Mouse (Mus musculus) forebrain, embryonic 10.5 days (tissue): ENCODE data around the gene Snip1. TPM values are rescaled to one million over a fixed set of nuclear protein-coding genes. Genes with fewer than 3 reads are reported as not detected.

Source experiments
- DNase-seq: peaks from one replicate; pipeline ENCODE4 v3.0.0-alpha.2; 2017; ENCODE audit warnings: low spot score; ENCODE audit errors: extremely low spot score
- H3K27ac ChIP-seq: fragments of 300-500 bp; sonication (generic); 2 replicates; pipeline ENCODE4 v1.5.1; 2016; ENCODE audit warnings: mild to moderate bottlenecking
- H3K27me3 ChIP-seq: fragments of 300-500 bp; sonication (generic); 2 replicates; pipeline ENCODE4 v1.6.1; 2016; ENCODE audit warnings: mild to moderate bottlenecking; ENCODE audit not compliant: poor library complexity, severe bottlenecking
- H3K36me3 ChIP-seq: fragments of 300-500 bp; sonication (generic); replicated peaks from 2 replicates; pipeline ENCODE4 v1.6.1; 2016; ENCODE audit warnings: mild to moderate bottlenecking, moderate library complexity
- H3K4me1 ChIP-seq: fragments of 300-500 bp; sonication (generic); 2 replicates; pipeline ENCODE4 v1.6.1; 2016
- H3K4me3 ChIP-seq: fragments of 300-500 bp; sonication (generic); 2 replicates; pipeline ENCODE4 v1.5.1; 2016; ENCODE audit warnings: mild to moderate bottlenecking, moderate library complexity
- H3K9me3 ChIP-seq: fragments of 300-500 bp; sonication (generic); 2 replicates; pipeline ENCODE4 v1.6.1; 2016; ENCODE audit warnings: mild to moderate bottlenecking, moderate library complexity
- WGBS: fragments of 180-500 bp; shearing (Covaris S2); methylation state at CpG from one replicate; pipeline ENCODE4 v1.1.7; 2016; 5-methylcytosine and 5-hydroxymethylcytosine counted together
- polyA plus RNA-seq: library from polyadenylated mRNA; unstranded; fragments of >200 nt; fragmentation: Nextera tagmentation; extraction: Ambion mirVana; gene quantifications from 2 replicates; pipeline ENCODE4 v1.2.1, GENCODE M21; 2016

Snip1 gene
- polyA plus RNA-seq, 1 experiment from 2014 or later: 28.5 TPM

DNA sequence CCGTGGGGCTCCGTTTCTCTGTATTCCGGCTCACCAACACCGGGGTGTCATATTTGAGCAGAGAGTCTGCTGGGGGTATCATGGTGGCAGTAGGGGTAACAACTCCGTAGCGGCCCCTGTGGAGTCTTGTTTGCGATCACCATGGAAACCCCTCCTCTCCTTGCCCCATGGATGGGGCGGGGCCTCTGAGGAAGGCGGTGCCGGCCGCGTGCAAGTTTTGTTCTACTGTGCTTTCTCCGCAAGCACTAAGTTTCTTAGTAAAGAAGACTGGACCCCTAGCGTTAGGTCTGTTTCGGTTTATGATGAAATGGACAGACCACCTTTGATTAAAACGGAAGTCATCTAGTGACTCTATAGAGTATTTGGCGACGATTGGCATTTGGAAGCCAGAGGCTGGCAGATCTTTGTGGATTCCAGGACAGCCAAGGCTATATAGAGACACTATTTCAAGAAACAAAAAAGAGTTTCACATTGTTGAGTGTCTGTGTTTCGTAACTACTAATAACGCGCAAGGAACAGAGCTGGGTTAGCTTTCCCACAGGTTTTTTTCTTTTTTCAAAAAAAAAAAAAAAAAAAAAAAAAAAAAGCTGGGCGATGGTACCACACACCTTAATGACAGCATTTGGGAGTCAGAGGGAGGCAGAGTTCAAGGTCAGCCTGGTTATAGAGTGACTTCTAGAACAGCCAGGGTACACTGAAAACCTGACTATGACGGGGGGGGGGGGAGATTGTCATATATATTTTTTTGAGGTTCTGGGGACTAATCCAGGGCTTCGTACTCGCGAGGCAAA, 760 bp upstream of the Snip1 start, which contains the start of gene Dnali1:
TSS of gene Dnali1 (minus strand) at position 187 of the 791 bp plus-strand sequence.
- H3K4me3 ChIP-seq: peak within 1 kb of the TSS; percentile 94
- peak; percentile 67 for DNase-seq
- H3K4me1 ChIP-seq: peaks cover 28% of the 10 kb centered on the region
- H3K36me3 ChIP-seq: peaks cover 28% of the 10 kb centered on the region
- H3K9me3 ChIP-seq: no peaks in the 10 kb centered on the region
- WGBS: 4% methylated on average over 26 of the region's 26 CpGs
- H3K27me3 ChIP-seq: no peaks in the 10 kb centered on the region; the same call in 1 of the 2 replicates
- peak within 1 kb of the TSS; percentile 87 for H3K27ac ChIP-seq

DNA sequence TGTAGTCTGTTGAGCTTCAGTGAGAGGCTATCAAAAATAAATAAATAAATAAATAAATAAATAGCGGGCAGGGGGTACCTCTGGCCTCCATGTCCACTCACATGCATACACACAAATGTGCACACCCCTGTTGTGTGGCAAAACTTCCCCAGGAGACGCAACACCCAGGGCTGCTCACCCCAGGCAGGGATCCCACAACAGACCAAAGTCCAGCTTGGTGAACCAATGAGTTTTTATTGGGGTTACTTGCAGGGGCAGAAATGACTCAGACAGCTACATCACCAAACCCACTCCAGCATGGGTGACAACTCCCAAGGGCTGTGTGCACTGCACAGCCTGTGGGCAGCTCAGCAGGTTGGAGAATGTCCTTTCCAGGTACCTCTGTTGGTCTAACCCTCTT, 11.2 kb downstream of the Snip1 start:
- no peak overlapping the region for H3K4me3 ChIP-seq
- no peak overlapping the region for H3K27ac ChIP-seq
- H3K27me3 ChIP-seq: no peaks in the 10 kb centered on the region
- H3K4me1 ChIP-seq: no peaks in the 10 kb centered on the region
- 85% methylated on average over 2 of the region's 2 CpGs for WGBS
- no peak for DNase-seq
- H3K36me3 ChIP-seq: peaks cover 86% of the 10 kb centered on the region
- H3K9me3 ChIP-seq: no peaks in the 10 kb centered on the region

DNA sequence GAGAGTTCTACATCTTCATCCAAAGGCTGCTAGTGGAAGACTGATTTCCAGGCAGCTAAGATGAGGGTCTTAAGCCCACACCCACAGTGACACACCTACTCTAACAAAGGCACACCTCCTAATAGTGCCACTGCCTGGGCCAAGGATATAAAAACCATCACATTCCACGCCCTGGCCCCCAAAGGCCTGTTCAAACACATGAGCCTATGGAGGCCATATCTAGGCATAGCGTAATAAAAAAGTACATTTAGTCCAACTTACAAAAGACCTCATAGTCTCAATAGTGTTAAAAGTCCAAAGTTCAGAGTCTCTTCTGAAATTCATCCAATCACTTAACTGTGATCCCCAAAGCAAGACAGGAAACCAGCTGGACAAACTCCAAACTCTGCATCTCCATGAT, 12.2 kb downstream of the Snip1 start:
- DNase-seq: no peak
- 97% methylated on average over 2 of the region's 2 CpGs for WGBS
- peaks cover 6% of the 10 kb centered on the region for H3K4me1 ChIP-seq
- H3K36me3 ChIP-seq: peaks cover 76% of the 10 kb centered on the region
- H3K27ac ChIP-seq: no peak overlapping the region
- H3K27me3 ChIP-seq: no peaks in the 10 kb centered on the region
- no peaks in the 10 kb centered on the region for H3K9me3 ChIP-seq
- H3K4me3 ChIP-seq: no peak overlapping the region

DNA sequence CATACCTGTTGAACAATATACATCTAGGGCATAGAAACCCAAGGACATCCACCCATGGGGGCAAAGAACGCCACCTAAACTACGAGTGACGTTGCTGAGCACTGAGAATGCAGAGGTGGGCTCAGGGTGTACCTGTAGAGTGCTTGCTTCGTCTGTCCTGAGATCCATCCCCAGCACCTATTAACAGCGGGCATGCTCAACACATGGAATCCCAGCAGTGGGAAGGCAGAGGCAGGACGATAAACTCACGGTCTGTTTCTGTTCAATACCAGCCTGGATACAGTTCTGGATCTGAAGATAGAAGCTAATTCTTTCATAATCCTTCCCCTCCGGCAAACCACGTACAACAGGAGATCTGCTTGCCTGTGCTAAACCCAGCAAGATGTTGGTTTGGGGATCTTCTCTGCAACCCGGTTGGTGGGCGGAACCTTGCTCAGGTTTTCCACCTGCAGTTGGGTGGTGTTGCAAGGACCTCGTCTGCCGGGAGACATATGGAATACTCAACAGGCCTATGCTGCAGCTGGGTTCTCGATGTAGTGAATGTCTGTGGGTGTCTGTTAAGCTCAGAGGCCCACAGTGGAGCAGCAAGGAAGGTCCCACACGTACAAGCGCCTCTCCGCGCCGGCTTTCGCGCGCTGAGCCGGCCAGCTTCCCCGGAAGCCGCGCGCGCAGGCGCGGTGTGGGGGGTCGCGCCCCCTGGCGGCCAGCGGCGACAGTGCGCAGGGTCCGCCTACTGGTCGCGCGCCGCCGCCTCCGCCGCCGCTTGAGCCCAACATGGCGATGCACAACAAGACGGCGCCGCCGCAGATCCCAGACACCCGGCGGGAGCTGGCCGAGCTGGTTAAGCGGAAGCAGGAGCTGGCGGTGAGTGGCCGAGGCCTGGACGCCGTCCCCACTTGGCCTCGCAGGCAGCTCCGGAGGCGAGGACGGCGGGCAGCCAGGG, 18.2 kb downstream of the Snip1 start, which contains the start of gene Meaf6:
TSS of gene Meaf6 (plus strand) at position 732 of the 943 bp plus-strand sequence.
- H3K27me3 ChIP-seq: no peaks in the 10 kb centered on the region
- H3K27ac ChIP-seq: peak within 1 kb of the TSS; percentile 99
- H3K36me3 ChIP-seq: peaks cover 53% of the 10 kb centered on the region
- H3K4me1 ChIP-seq: peaks cover 31% of the 10 kb centered on the region
- H3K4me3 ChIP-seq: peak within 1 kb of the TSS; percentile 93
- no peaks in the 10 kb centered on the region for H3K9me3 ChIP-seq
- peak; percentile 87 for DNase-seq
- WGBS: 1% methylated on average over 62 of the region's 63 CpGs

DNA sequence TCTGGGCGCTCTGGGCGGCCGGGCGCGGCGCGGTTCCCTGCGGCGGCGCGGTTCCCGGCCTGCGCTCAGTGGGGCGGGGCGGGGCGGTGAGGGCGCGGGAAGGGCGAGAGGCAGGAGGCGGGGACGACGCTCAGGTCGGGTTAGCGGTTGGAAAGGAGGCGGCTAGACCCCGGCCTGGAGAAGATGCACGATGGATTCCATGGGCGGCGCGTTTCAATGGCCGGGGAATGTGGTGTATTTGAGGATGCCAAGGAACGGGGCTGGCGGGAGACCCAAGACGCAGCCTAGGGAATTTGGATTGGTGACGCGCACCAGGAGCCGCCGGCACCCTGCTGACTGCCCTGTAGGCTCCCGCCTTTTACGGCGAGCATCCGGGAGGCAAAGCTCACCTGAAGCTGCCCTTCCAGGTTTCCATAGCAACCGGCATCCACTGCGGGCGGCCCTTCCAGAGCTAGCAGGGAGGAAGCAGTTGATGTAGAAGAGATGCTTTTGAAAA, 18.9 kb downstream of the Snip1 start:
- WGBS: 0% methylated on average over 45 of the region's 45 CpGs
- DNase-seq: peak; percentile 79

DNA sequence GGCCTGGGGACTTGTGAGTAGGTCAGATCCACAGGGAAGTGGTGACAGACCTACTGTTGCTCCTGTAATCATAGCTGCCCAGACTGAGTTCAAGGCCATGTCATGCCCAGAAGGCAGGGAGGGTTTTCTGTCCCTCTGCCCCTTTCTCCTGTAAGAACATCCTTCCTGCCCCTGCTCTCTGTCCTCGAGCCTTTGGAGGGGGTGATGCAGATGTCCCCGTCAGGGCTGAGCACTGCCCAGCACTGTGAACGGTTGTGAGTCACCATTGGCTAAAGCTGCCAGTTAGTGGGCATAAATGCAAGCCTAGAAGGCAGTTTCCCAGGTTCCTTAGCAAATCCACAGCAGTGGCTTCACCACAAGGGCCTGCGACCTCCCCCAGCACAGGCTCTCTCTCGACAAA, 26.6 kb downstream of the Snip1 start:
- peaks cover 4% of the 10 kb centered on the region; the same call in 1 of the 2 replicates for H3K9me3 ChIP-seq
- H3K4me1 ChIP-seq: no peaks in the 10 kb centered on the region
- no peak for DNase-seq
- no peak overlapping the region for H3K27ac ChIP-seq
- no peak overlapping the region for H3K4me3 ChIP-seq
- 91% methylated on average over 5 of the region's 5 CpGs for WGBS
- H3K27me3 ChIP-seq: no peaks in the 10 kb centered on the region
- peaks cover 83% of the 10 kb centered on the region for H3K36me3 ChIP-seq

More for the DNA sequence above, 18.9 kb downstream of the Snip1 start:
- peaks cover 58% of the 10 kb centered on the region for H3K36me3 ChIP-seq
- H3K4me3 ChIP-seq: peak overlapping the region; percentile 93
- peaks cover 31% of the 10 kb centered on the region for H3K4me1 ChIP-seq
- H3K27me3 ChIP-seq: no peaks in the 10 kb centered on the region
- peak overlapping the region; percentile 99 for H3K27ac ChIP-seq
- H3K9me3 ChIP-seq: no peaks in the 10 kb centered on the region

DNA sequence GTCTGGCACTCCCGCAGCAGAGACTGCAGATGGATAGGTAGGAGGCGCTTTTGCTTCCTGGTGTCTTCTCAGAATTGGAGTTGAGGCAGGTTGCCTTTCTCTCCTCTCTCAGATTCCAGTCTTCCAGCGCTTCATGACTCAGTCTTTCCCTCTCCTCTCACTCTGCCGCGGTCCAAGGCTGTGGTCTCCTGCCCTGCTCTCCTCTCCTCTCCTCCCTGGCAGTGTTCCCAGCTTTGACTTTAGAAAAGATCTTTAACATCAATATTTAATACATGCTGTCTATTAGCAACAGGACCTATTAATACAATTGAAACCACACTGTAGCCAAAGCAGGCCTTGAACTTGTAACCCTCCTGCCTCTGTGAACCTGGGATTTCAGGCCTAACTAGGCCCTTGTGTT, 29.6 kb downstream of the Snip1 start:
- 96% methylated on average over 5 of the region's 5 CpGs for WGBS
- Histone ChIP-seq H3K36me3 (peaks cover 60% of the 10 kb centered on the region), H3K27ac (no peak overlapping the region), H3K27me3 (no peaks in the 10 kb centered on the region), H3K4me3 (no peak overlapping the region), H3K4me1 (no peaks in the 10 kb centered on the region), H3K9me3 (peaks cover 4% of the 10 kb centered on the region; the same call in 1 of the 2 replicates)
- no peak for DNase-seq

DNA sequence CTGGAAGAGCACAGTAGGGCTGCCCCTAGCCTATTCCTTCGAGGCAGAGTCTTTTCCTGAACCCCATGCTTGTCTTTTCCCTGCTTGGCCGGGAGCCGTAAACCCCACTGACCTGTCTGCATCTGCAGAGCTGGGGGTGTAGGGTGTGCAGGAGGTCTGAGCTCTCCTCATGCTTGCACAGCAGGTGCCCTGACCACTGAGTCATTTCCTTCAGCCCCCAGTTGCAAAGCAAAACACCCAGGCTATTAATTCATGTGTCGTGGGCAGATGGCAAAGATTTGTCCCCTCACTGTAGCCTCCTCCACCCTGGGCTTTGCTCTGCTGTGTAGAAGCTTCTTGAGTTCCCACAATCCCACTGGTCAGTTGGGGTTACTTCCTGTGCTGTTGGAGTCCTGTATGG, 30.9 kb downstream of the Snip1 start:
- no peak overlapping the region for H3K27ac ChIP-seq
- DNase-seq: no peak
- H3K36me3 ChIP-seq: peaks cover 57% of the 10 kb centered on the region
- no peaks in the 10 kb centered on the region for H3K27me3 ChIP-seq
- no peaks in the 10 kb centered on the region for H3K4me1 ChIP-seq
- no peaks in the 10 kb centered on the region for H3K9me3 ChIP-seq
- WGBS: 88% methylated on average over 4 of the region's 4 CpGs
- no peak overlapping the region for H3K4me3 ChIP-seq

DNA sequence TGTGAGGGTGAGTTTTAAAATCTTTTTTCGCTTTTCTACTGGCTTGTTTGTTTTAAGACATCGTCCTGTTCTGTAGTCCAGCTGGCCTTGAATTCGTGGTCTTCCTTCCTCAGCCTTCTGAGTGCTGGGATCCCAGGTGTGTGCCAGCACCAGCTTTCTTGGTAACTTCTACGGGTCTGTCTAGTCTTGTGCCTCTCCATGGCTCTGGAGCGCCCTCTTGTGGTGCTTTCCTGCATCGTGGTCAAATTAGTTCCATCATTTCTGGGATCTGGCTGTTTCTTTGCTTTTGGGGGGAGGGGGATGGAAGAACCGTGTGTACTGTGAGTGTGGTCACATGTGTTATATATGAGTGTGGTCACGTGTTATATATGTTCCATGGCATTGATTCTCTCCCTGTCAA, 33.0 kb downstream of the Snip1 start:
- 13% methylated on average over 8 of the region's 8 CpGs for WGBS
- peak; percentile 84 for DNase-seq
- Histone ChIP-seq H3K9me3 (no peaks in the 10 kb centered on the region), H3K4me1 (no peaks in the 10 kb centered on the region), H3K4me3 (no peak overlapping the region), H3K27ac (no peak overlapping the region), H3K36me3 (peaks cover 56% of the 10 kb centered on the region), H3K27me3 (no peaks in the 10 kb centered on the region)

DNA sequence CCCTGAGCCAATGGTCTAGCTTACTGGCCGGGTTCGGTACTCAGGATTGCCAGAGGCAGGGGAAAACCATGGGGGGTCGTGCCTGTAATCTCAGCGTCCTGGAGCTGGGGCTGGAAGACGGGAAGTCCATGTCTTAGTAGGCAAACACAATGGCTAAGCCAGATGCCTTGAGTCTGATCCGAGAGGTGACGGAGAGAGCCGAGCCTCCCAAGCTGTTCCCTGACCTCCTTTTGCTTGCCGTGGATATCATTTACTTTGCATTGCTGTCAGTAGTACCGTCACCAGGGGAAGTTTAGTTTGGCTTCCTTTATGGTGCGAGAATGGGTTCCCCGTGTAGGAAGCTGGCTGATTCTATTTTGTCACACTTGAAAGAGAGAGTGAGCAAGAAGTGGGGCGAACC, 34.9 kb downstream of the Snip1 start:
- DNase-seq: no peak
- WGBS: 74% methylated on average over 13 of the region's 13 CpGs
- H3K27ac ChIP-seq: no peak overlapping the region
- H3K4me3 ChIP-seq: no peak overlapping the region
- H3K9me3 ChIP-seq: no peaks in the 10 kb centered on the region
- no peaks in the 10 kb centered on the region for H3K27me3 ChIP-seq
- H3K4me1 ChIP-seq: peaks cover 2% of the 10 kb centered on the region; the same call in 1 of the 2 replicates
- H3K36me3 ChIP-seq: peaks cover 59% of the 10 kb centered on the region

DNA sequence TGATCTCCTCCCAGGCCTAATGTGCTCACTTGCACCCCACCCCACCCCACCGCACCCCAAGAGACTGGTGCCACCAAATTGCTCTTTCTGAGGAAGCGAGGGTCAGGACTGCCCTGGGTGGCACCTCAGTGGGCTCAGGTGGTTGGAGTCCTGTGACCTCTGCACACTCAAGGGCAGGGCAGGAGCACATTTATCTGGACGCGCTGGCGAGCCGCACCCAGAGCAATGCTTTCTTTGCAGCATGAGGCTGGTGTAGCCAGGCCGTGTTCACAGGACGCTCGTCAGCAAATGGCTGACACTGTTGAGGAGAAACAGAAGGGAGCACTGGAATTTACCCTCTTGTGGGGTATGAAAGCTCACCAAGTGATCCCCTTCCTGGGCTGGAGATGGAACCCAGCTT, 38.9 kb downstream of the Snip1 start:
- Histone ChIP-seq H3K27ac (no peak overlapping the region), H3K4me3 (no peak overlapping the region), H3K27me3 (no peaks in the 10 kb centered on the region), H3K9me3 (no peaks in the 10 kb centered on the region), H3K36me3 (peaks cover 84% of the 10 kb centered on the region), H3K4me1 (peaks cover 4% of the 10 kb centered on the region; the same call in 1 of the 2 replicates)
- no peak for DNase-seq
- 93% methylated on average over 9 of the region's 9 CpGs for WGBS

DNA sequence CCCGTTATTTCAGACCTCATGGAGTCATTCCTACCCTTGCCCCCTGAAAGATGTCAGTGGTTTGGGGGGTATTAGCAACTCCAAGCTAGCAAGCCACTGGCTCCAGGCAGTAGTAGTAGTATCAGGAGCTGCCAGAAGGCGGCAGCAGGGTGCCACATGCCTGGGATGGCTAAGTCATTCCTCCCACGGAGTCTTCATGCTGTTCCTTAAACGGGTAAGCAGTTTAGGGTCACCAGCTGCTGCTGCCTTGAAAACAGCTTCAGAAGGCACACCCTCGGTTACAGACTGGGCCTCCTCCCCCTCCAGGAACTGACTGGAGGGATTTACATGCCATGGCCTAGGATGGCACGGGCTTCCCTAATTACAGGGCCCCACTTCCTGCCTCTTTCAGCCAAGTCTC, 48.2 kb downstream of the Snip1 start:
- H3K9me3 ChIP-seq: no peaks in the 10 kb centered on the region
- H3K27me3 ChIP-seq: peaks cover 3% of the 10 kb centered on the region; the same call in 1 of the 2 replicates
- H3K27ac ChIP-seq: peak overlapping the region; percentile 67; the same call in 1 of the 2 replicates
- H3K4me3 ChIP-seq: no peak overlapping the region; the same call in 1 of the 2 replicates
- peaks cover 25% of the 10 kb centered on the region for H3K4me1 ChIP-seq
- WGBS: 15% methylated on average over 6 of the region's 6 CpGs
- DNase-seq: peak; percentile 74
- peaks cover 24% of the 10 kb centered on the region for H3K36me3 ChIP-seq
